Mouse (Mus musculus): ENCODE results near the gene Fut1.

DNA sequence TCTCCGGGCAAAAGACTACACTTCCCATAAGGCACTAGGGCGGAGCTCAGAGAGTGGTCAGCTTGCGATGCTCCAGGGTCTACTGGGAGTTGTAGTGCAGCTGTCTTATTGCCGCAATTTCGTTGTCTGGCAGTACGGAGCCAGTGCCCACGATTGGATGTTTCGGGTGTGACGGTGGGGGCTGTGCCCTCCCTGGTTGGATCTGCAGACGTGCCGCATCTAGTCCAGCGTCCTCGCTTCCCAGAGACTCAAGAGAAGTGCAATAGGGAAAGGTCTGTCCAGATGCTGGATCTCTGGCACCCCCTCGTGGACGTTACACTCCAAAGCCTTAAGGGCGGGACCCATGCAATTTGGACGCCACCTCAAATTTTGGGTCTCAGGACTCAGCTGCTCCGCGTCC lies 27.9 kb upstream of the Fut1 start:
- peak; percentile 66 for TF ChIP-seq CTCF (IDR thresholded peaks at IDR 0.05; ENCODE audit: control insufficient read depth, insufficient read depth, insufficient read length)
- TF ChIP-seq MYOG (IDR thresholded peaks at IDR 0.05; ENCODE audit: control insufficient read depth, extremely low read depth, insufficient read length), result no peak
- TF ChIP-seq FOSL1 (IDR thresholded peaks at IDR 0.05; ENCODE audit: insufficient read depth, low read length, poor library complexity, severe bottlenecking), result no peak
- TF ChIP-seq MAX (IDR thresholded peaks at IDR 0.05), result no peak
- no peak for TF ChIP-seq USF1 (IDR thresholded peaks at IDR 0.05; ENCODE audit: low read depth)
- no peak for TF ChIP-seq MYOD1 (IDR thresholded peaks at IDR 0.05; ENCODE audit: control insufficient read depth, insufficient read length, low read depth)
- TF ChIP-seq CEBPB (IDR thresholded peaks at IDR 0.05; ENCODE audit: low read depth), result no peak
